Comparison of ENCODE assay signal across 8 mouse cellular contexts in the genomic region with DNA sequence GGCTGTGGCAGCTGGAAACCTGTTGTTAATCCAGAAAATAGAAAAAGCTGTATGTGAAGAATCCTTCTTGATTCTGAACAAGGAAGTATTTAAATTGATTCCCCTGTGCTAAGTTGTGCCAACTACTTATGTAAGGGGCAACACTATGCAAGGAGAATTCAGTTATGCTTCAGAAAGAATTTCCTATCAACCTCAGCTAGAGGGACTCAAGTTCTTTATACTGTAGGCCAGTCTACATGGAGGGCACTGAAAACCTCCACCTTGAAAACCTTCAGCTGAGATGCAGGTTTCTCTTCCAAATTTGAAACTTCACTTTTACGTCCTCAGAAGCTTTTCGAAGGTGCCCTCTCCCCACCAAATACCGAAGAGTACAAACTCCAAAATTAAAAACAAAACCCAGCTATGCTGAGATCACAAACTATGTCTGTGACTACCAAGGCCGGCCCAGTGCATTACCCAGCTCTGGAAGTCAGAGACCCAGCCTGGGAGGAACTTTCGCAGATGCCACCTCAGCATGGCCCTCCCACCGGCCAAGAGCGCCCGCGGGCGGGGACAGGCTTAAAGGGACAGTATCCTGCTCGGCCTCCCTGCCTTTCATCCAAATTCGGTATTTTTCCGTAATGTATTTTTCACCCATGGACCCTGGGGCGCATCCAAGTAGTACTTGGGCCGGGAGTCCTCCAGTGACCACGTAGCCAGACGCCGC. TPM values are rescaled to one million over a fixed set of nuclear protein-coding genes. Genes with fewer than 3 reads are reported as not detected.
DNase-seq lines count a peak whose midpoint lies in the region; ATAC-seq lines count a peak whose summit lies in the region.

No protein-coding gene starts in this region.

- no peaks in the 10 kb centered on the region; the same call in 1 of the 2 replicates for H3K4me1 ChIP-seq in hindbrain, embryonic 11.5 days (replicated peaks; ENCODE audit: control insufficient read depth, insufficient read depth, low read length)

- no peaks in the 10 kb centered on the region for H3K9me3 ChIP-seq in hindbrain, embryonic 11.5 days (ENCODE audit: control insufficient read depth, low read length)

- H3K27me3 ChIP-seq in hindbrain, embryonic 11.5 days (ENCODE audit: control insufficient read depth, insufficient read depth, low read length) = no peaks in the 10 kb centered on the region

- no peaks in the 10 kb centered on the region for H3K36me3 ChIP-seq in hindbrain, embryonic 11.5 days (ENCODE audit: control insufficient read depth, insufficient read depth, low read length)

- peak overlapping the region; percentile 88 for H3K4me3 ChIP-seq in hindbrain, embryonic 11.5 days (ENCODE audit: low read depth, low read length)

- DNase-seq in NIH3T3 (ENCODE audit: low read depth) = peak; percentile 87
- peak; percentile 74 for DNase-seq in cerebellum, adult 9-11 months
- peak; percentile 15 to 59 for DNase-seq in frontal cortex, adult 2 months (ENCODE audit: extremely low spot score in 1 of 2, low spot score in 1 of 2)
- peak; percentile 71 for DNase-seq in hindbrain, embryonic 11.5 days (ENCODE audit: low spot score)
- peak; percentile 51 to 59 for DNase-seq in layer of hippocampus, postnatal 14 days (ENCODE audit: low spot score in 2 of 2)
- peak; percentile 87 for DNase-seq in lung, postnatal 25 days (ENCODE audit: low spot score)
- peak; percentile 76 for DNase-seq in retina, postnatal 1 day
- DNase-seq in urinary bladder, postnatal 10 days (ENCODE audit: low spot score) = peak; percentile 34

- ATAC-seq in hindbrain, embryonic 11.5 days (ENCODE audit: low FRiP score) = peak; percentile 65

- H3K9ac ChIP-seq in hindbrain, embryonic 11.5 days (ENCODE audit: low read depth, low read length) = peak overlapping the region; percentile 76

- WGBS in hindbrain, embryonic 11.5 days = 5% methylated on average over 18 of the region's 18 CpGs

- peak overlapping the region; percentile 91 for H3K4me2 ChIP-seq in hindbrain, embryonic 11.5 days (replicated peaks; ENCODE audit: low read depth, low read length)

- H3K27ac ChIP-seq in hindbrain, embryonic 11.5 days (ENCODE audit: low read depth, low read length) = peak overlapping the region; percentile 71; the same call in 1 of the 2 replicates

RNA-seq across cellular contexts. Expression of gene Hdlbp, which starts 34.1 kb away (rescaled TPM):
- 77.9 and 87.3 TPM in 2 replicates for polyA plus RNA-seq in frontal cortex, adult 2 months (2012; rRNA removed)
- polyA plus RNA-seq in hindbrain, embryonic 11.5 days (2014; fragmentation: Nextera tagmentation; extraction: Ambion mirVana) = 80.7 and 117 TPM in 2 replicates
- 100 to 1,000 TPM; 146 to 155 TPM for total RNA-seq in layer of hippocampus, postnatal 14 days (2021)

Comparison
In these comparisons a context has a peak if more than half of its experiments do, and no peak if none do; other contexts are left out.
1. Peak in every context shown above with its lines: DNase-seq, ATAC-seq, H3K4me3 ChIP-seq and H3K27ac ChIP-seq.
2. DNase-seq: peak in every context shown above with its lines; median percentile 87 in NIH3T3; 87 in lung, postnatal 25 days; 76 in retina, postnatal 1 day; 74 in cerebellum, adult 9-11 months; 71 in hindbrain, embryonic 11.5 days; 55 in layer of hippocampus, postnatal 14 days; 37 in frontal cortex, adult 2 months; 34 in urinary bladder, postnatal 10 days.